Mouse (Mus musculus): ENCODE results near the gene H13. TPM values are rescaled to one million over a fixed set of nuclear protein-coding genes. Genes with fewer than 3 reads are reported as not detected.
A peak's percentile ranks its signal among the peaks of the same experiment; 100 is the strongest.

H13 gene
- polyA plus RNA-seq, 1 experiment from 2014 or later, result 172 TPM

- Histone ChIP-seq H3K27ac (ENCODE audit: low read depth, low read length) (peak overlapping the region; percentile 52), H3K4me3 (ENCODE audit: low read length) (peak overlapping the region; percentile 17), H3K27me3 (replicated peaks; ENCODE audit: control insufficient read depth, insufficient read depth, low read length) (no peaks in the 10 kb centered on the region), H3K36me3 (ENCODE audit: control insufficient read depth, insufficient read depth, low read length) (peaks cover 23% of the 10 kb centered on the region), H3K9me3 (ENCODE audit: control insufficient read depth, low read length) (no peaks in the 10 kb centered on the region), H3K9ac (ENCODE audit: low read depth, low read length) (peak overlapping the region; percentile 51; the same call in 1 of the 2 replicates), H3K4me2 (ENCODE audit: low read length) (peak overlapping the region; percentile 48), H3K4me1 (ENCODE audit: control insufficient read depth, insufficient read depth, low read depth, low read length) (peaks cover 8% of the 10 kb centered on the region)
- WGBS, result 12% methylated on average over 9 of the region's 9 CpGs
- ATAC-seq, result peak; percentile 22
Observed at GRCm38 (mm10) chr2:152693233-152693632, 24.0 kb downstream of the H13 start.

- peak overlapping the region; percentile 51; the same call in 1 of the 2 replicates for H3K9ac ChIP-seq (ENCODE audit: low read depth, low read length)
- WGBS, result 86% methylated on average over 13 of the region's 13 CpGs
- no peak; the same call in 1 of the 2 replicates for ATAC-seq
- H3K4me3 ChIP-seq (ENCODE audit: low read length), result no peak overlapping the region
- H3K27me3 ChIP-seq (replicated peaks; ENCODE audit: control insufficient read depth, insufficient read depth, low read length), result no peaks in the 10 kb centered on the region
- H3K9me3 ChIP-seq (ENCODE audit: control insufficient read depth, low read length), result no peaks in the 10 kb centered on the region
- H3K4me1 ChIP-seq (ENCODE audit: control insufficient read depth, insufficient read depth, low read depth, low read length), result peaks cover 8% of the 10 kb centered on the region
- H3K27ac ChIP-seq (ENCODE audit: low read depth, low read length), result peak overlapping the region; percentile 52
- peaks cover 25% of the 10 kb centered on the region for H3K36me3 ChIP-seq (ENCODE audit: control insufficient read depth, insufficient read depth, low read length)
- peak overlapping the region; percentile 48 for H3K4me2 ChIP-seq (ENCODE audit: low read length)
Observed at GRCm38 (mm10) chr2:152693735-152694134, 24.5 kb downstream of the H13 start.

- H3K4me1 ChIP-seq (ENCODE audit: control insufficient read depth, insufficient read depth, low read depth, low read length), result peaks cover 8% of the 10 kb centered on the region
- H3K27me3 ChIP-seq (replicated peaks; ENCODE audit: control insufficient read depth, insufficient read depth, low read length), result no peaks in the 10 kb centered on the region
- no peak overlapping the region for H3K4me3 ChIP-seq (ENCODE audit: low read length)
- ATAC-seq, result no peak
- no peak overlapping the region for H3K9ac ChIP-seq (ENCODE audit: low read depth, low read length)
- 75% methylated on average over 7 of the region's 7 CpGs for WGBS
- H3K9me3 ChIP-seq (ENCODE audit: control insufficient read depth, low read length), result no peaks in the 10 kb centered on the region
- H3K4me2 ChIP-seq (ENCODE audit: low read length), result no peak overlapping the region
- H3K36me3 ChIP-seq (ENCODE audit: control insufficient read depth, insufficient read depth, low read length), result peaks cover 16% of the 10 kb centered on the region
- no peak overlapping the region for H3K27ac ChIP-seq (ENCODE audit: low read depth, low read length)
Observed at GRCm38 (mm10) chr2:152694708-152695107, 25.4 kb downstream of the H13 start.

- no peak for ATAC-seq
- WGBS, result 75% methylated on average over 10 of the region's 10 CpGs
- peaks cover 25% of the 10 kb centered on the region for H3K36me3 ChIP-seq (ENCODE audit: control insufficient read depth, insufficient read depth, low read length)
Observed at GRCm38 (mm10) chr2:152696016-152696415, 26.8 kb downstream of the H13 start.

GRCm38 (mm10) chr2:152696476-152697164 is 27.4 kb downstream of the H13 start:
- Histone ChIP-seq H3K4me1 (ENCODE audit: control insufficient read depth, insufficient read depth, low read depth, low read length) (peaks cover 8% of the 10 kb centered on the region), H3K4me2 (ENCODE audit: low read length) (no peak overlapping the region), H3K27ac (ENCODE audit: low read depth, low read length) (peak overlapping the region; percentile 72), H3K9me3 (ENCODE audit: control insufficient read depth, low read length) (no peaks in the 10 kb centered on the region), H3K27me3 (replicated peaks; ENCODE audit: control insufficient read depth, insufficient read depth, low read length) (no peaks in the 10 kb centered on the region), H3K4me3 (ENCODE audit: low read length) (no peak overlapping the region), H3K36me3 (ENCODE audit: control insufficient read depth, insufficient read depth, low read length) (peaks cover 31% of the 10 kb centered on the region), H3K9ac (ENCODE audit: low read depth, low read length) (peak overlapping the region; percentile 64)
- peak; percentile 78 for ATAC-seq
- WGBS, result 41% methylated on average over 20 of the region's 20 CpGs

More at GRCm38 (mm10) chr2:152696016-152696415, 26.8 kb downstream of the H13 start:
- peak overlapping the region; percentile 64 for H3K9ac ChIP-seq (ENCODE audit: low read depth, low read length)
- no peak overlapping the region; the same call in 1 of the 2 replicates for H3K27ac ChIP-seq (ENCODE audit: low read depth, low read length)
- H3K4me1 ChIP-seq (ENCODE audit: control insufficient read depth, insufficient read depth, low read depth, low read length), result peaks cover 8% of the 10 kb centered on the region
- H3K9me3 ChIP-seq (ENCODE audit: control insufficient read depth, low read length), result no peaks in the 10 kb centered on the region
- H3K4me2 ChIP-seq (ENCODE audit: low read length), result no peak overlapping the region
- H3K4me3 ChIP-seq (ENCODE audit: low read length), result no peak overlapping the region
- no peaks in the 10 kb centered on the region for H3K27me3 ChIP-seq (replicated peaks; ENCODE audit: control insufficient read depth, insufficient read depth, low read length)

- H3K4me1 ChIP-seq (ENCODE audit: control insufficient read depth, insufficient read depth, low read depth, low read length), result peaks cover 3% of the 10 kb centered on the region; the same call in 1 of the 2 replicates
- H3K4me3 ChIP-seq (ENCODE audit: low read length), result no peak overlapping the region
- no peak for ATAC-seq
- peaks cover 50% of the 10 kb centered on the region for H3K36me3 ChIP-seq (ENCODE audit: control insufficient read depth, insufficient read depth, low read length)
- 94% methylated on average over 10 of the region's 10 CpGs for WGBS
- no peak overlapping the region for H3K27ac ChIP-seq (ENCODE audit: low read depth, low read length)
- H3K27me3 ChIP-seq (replicated peaks; ENCODE audit: control insufficient read depth, insufficient read depth, low read length), result no peaks in the 10 kb centered on the region
- no peak overlapping the region for H3K4me2 ChIP-seq (ENCODE audit: low read length)
- no peaks in the 10 kb centered on the region for H3K9me3 ChIP-seq (ENCODE audit: control insufficient read depth, low read length)
- no peak overlapping the region for H3K9ac ChIP-seq (ENCODE audit: low read depth, low read length)
Observed at GRCm38 (mm10) chr2:152700138-152700537, 30.9 kb downstream of the H13 start.

GRCm38 (mm10) chr2:152700725-152701124 is 31.5 kb downstream of the H13 start:
- Histone ChIP-seq H3K9ac (ENCODE audit: low read depth, low read length) (no peak overlapping the region), H3K4me3 (ENCODE audit: low read length) (no peak overlapping the region), H3K9me3 (ENCODE audit: control insufficient read depth, low read length) (no peaks in the 10 kb centered on the region), H3K4me1 (ENCODE audit: control insufficient read depth, insufficient read depth, low read depth, low read length) (peaks cover 5% of the 10 kb centered on the region), H3K36me3 (ENCODE audit: control insufficient read depth, insufficient read depth, low read length) (peaks cover 49% of the 10 kb centered on the region), H3K27me3 (replicated peaks; ENCODE audit: control insufficient read depth, insufficient read depth, low read length) (no peaks in the 10 kb centered on the region), H3K27ac (ENCODE audit: low read depth, low read length) (no peak overlapping the region), H3K4me2 (ENCODE audit: low read length) (no peak overlapping the region)
- no peak for ATAC-seq
- WGBS, result 86% methylated on average over 8 of the region's 8 CpGs

GRCm38 (mm10) chr2:152703596-152704255 is 34.5 kb downstream of the H13 start:
- H3K4me3 ChIP-seq (ENCODE audit: low read length), result no peak overlapping the region
- no peaks in the 10 kb centered on the region for H3K27me3 ChIP-seq (replicated peaks; ENCODE audit: control insufficient read depth, insufficient read depth, low read length)
- peaks cover 41% of the 10 kb centered on the region for H3K36me3 ChIP-seq (ENCODE audit: control insufficient read depth, insufficient read depth, low read length)
- H3K9ac ChIP-seq (ENCODE audit: low read depth, low read length), result no peak overlapping the region
- H3K27ac ChIP-seq (ENCODE audit: low read depth, low read length), result no peak overlapping the region
- H3K9me3 ChIP-seq (ENCODE audit: control insufficient read depth, low read length), result no peaks in the 10 kb centered on the region
- peaks cover 24% of the 10 kb centered on the region for H3K4me1 ChIP-seq (ENCODE audit: control insufficient read depth, insufficient read depth, low read depth, low read length)
- no peak overlapping the region for H3K4me2 ChIP-seq (ENCODE audit: low read length)
- WGBS, result 86% methylated on average over 21 of the region's 21 CpGs
- ATAC-seq, result no peak

GRCm38 (mm10) chr2:152704256-152704605 is 35.0 kb downstream of the H13 start:
- H3K36me3 ChIP-seq (ENCODE audit: control insufficient read depth, insufficient read depth, low read length), result peaks cover 41% of the 10 kb centered on the region
- 78% methylated on average over 5 of the region's 5 CpGs for WGBS
- H3K4me1 ChIP-seq (ENCODE audit: control insufficient read depth, insufficient read depth, low read depth, low read length), result peaks cover 24% of the 10 kb centered on the region
- H3K4me2 ChIP-seq (ENCODE audit: low read length), result no peak overlapping the region
- no peak overlapping the region for H3K9ac ChIP-seq (ENCODE audit: low read depth, low read length)
- no peaks in the 10 kb centered on the region for H3K27me3 ChIP-seq (replicated peaks; ENCODE audit: control insufficient read depth, insufficient read depth, low read length)
- H3K27ac ChIP-seq (ENCODE audit: low read depth, low read length), result no peak overlapping the region
- H3K9me3 ChIP-seq (ENCODE audit: control insufficient read depth, low read length), result no peaks in the 10 kb centered on the region
- no peak overlapping the region for H3K4me3 ChIP-seq (ENCODE audit: low read length)
- ATAC-seq, result no peak
